Mouse (Mus musculus): ENCODE results near the gene Mios. TPM values are rescaled to one million over a fixed set of nuclear protein-coding genes. Genes with fewer than 3 reads are reported as not detected.

The Mios gene
- 20.4 and 20.6 TPM in 2 replicates for polyA plus RNA-seq (2016; fragmentation: Nextera tagmentation; extraction: Ambion mirVana)

- Histone ChIP-seq H3K27ac (ENCODE audit: poor library complexity, severe bottlenecking) (peak within 1 kb of the TSS; percentile 89), H3K27me3 (replicated peaks) (no peaks in the 10 kb centered on the region), H3K9me3 (replicated peaks) (no peaks in the 10 kb centered on the region), H3K9ac (peak within 1 kb of the TSS; percentile 82), H3K4me3 (peak within 1 kb of the TSS; percentile 67), H3K4me1 (replicated peaks) (peaks cover 12% of the 10 kb centered on the region), H3K36me3 (no peaks in the 10 kb centered on the region), H3K4me2 (peak within 1 kb of the TSS; percentile 57)
- WGBS: under 1% methylated on average over 87 of the region's 90 CpGs
- ATAC-seq (ENCODE audit: insufficient number of reproducible peaks, low FRiP score): peak; percentile 98
Measured at GRCm38 (mm10) chr6:8209047-8209865, at the start of gene Mios. TSS of gene Mios (plus strand) at chr6:8209222.

DNA sequence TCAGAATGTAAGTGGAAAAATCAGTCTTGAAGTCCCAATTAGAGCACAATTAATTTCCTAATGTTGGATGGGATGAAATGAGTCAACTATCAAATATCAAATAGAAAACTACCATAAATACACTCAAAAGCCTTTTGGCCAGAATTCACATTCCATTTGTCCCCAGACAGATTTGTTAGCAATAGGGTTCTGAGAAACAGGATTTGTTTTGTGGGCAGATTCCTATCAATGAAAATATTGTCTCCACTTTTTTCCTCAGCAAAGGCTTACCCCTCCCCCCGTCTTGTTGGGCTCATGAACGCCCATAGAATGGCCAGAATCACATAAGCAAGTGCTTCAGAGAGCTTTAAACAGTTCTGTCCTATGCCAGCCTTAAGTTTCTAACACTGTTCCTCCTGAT lies 49.0 kb upstream of the Mios start:
- Histone ChIP-seq H3K4me3 (no peak overlapping the region), H3K9ac (no peak overlapping the region), H3K9me3 (replicated peaks) (no peaks in the 10 kb centered on the region), H3K36me3 (no peaks in the 10 kb centered on the region), H3K4me2 (no peak overlapping the region), H3K27ac (ENCODE audit: poor library complexity, severe bottlenecking) (no peak overlapping the region), H3K4me1 (replicated peaks) (no peaks in the 10 kb centered on the region), H3K27me3 (replicated peaks) (no peaks in the 10 kb centered on the region)
- WGBS: 50% methylated on average over 2 of the region's 2 CpGs
- ATAC-seq (ENCODE audit: insufficient number of reproducible peaks, low FRiP score): no peak

- no peak for ATAC-seq (ENCODE audit: insufficient number of reproducible peaks, low FRiP score)
- Histone ChIP-seq H3K4me3 (no peak overlapping the region), H3K9me3 (replicated peaks) (no peaks in the 10 kb centered on the region), H3K4me1 (replicated peaks) (no peaks in the 10 kb centered on the region), H3K27me3 (replicated peaks) (no peaks in the 10 kb centered on the region), H3K9ac (no peak overlapping the region), H3K36me3 (no peaks in the 10 kb centered on the region), H3K27ac (ENCODE audit: poor library complexity, severe bottlenecking) (no peak overlapping the region), H3K4me2 (no peak overlapping the region)
- WGBS: 65% methylated on average over 1 of the region's 1 CpGs
Measured at GRCm38 (mm10) chr6:8164741-8165140, 44.3 kb upstream of the Mios start.

- Histone ChIP-seq H3K4me3 (no peak overlapping the region), H3K27ac (ENCODE audit: poor library complexity, severe bottlenecking) (no peak overlapping the region), H3K4me1 (replicated peaks) (peaks cover 4% of the 10 kb centered on the region; the same call in 1 of the 2 replicates), H3K36me3 (no peaks in the 10 kb centered on the region), H3K9ac (no peak overlapping the region), H3K9me3 (replicated peaks) (no peaks in the 10 kb centered on the region), H3K27me3 (replicated peaks) (no peaks in the 10 kb centered on the region), H3K4me2 (no peak overlapping the region)
- no peak for ATAC-seq (ENCODE audit: insufficient number of reproducible peaks, low FRiP score)
- WGBS: 47% methylated on average over 1 of the region's 1 CpGs
Measured at GRCm38 (mm10) chr6:8172101-8172500, 36.9 kb upstream of the Mios start.

- H3K4me2 ChIP-seq: no peak overlapping the region
- peak; percentile 74 for ATAC-seq (ENCODE audit: insufficient number of reproducible peaks, low FRiP score)
- no peak overlapping the region for H3K4me3 ChIP-seq
- H3K27ac ChIP-seq (ENCODE audit: poor library complexity, severe bottlenecking): no peak overlapping the region
- WGBS: 18% methylated on average over 2 of the region's 2 CpGs
- no peaks in the 10 kb centered on the region for H3K36me3 ChIP-seq
- no peaks in the 10 kb centered on the region for H3K27me3 ChIP-seq (replicated peaks)
- no peaks in the 10 kb centered on the region for H3K9me3 ChIP-seq (replicated peaks)
- H3K9ac ChIP-seq: no peak overlapping the region
- H3K4me1 ChIP-seq (replicated peaks): peaks cover 12% of the 10 kb centered on the region
Measured at GRCm38 (mm10) chr6:8174062-8174461, 35.0 kb upstream of the Mios start.

GRCm38 (mm10) chr6:8175346-8175745 lies 33.7 kb upstream of the Mios start:
- H3K27me3 ChIP-seq (replicated peaks): no peaks in the 10 kb centered on the region
- ATAC-seq (ENCODE audit: insufficient number of reproducible peaks, low FRiP score): no peak
- no peak overlapping the region for H3K9ac ChIP-seq
- peaks cover 14% of the 10 kb centered on the region for H3K4me1 ChIP-seq (replicated peaks)
- H3K36me3 ChIP-seq: no peaks in the 10 kb centered on the region
- H3K4me3 ChIP-seq: no peak overlapping the region
- H3K27ac ChIP-seq (ENCODE audit: poor library complexity, severe bottlenecking): no peak overlapping the region
- WGBS: 89% methylated on average over 7 of the region's 7 CpGs
- H3K4me2 ChIP-seq: no peak overlapping the region
- no peaks in the 10 kb centered on the region for H3K9me3 ChIP-seq (replicated peaks)

- no peak overlapping the region for H3K4me2 ChIP-seq
- 83% methylated on average over 2 of the region's 2 CpGs for WGBS
- no peak overlapping the region for H3K4me3 ChIP-seq
- H3K27ac ChIP-seq (ENCODE audit: poor library complexity, severe bottlenecking): no peak overlapping the region
- H3K9ac ChIP-seq: no peak overlapping the region
- no peaks in the 10 kb centered on the region for H3K36me3 ChIP-seq
- no peaks in the 10 kb centered on the region for H3K9me3 ChIP-seq (replicated peaks)
- peaks cover 14% of the 10 kb centered on the region for H3K4me1 ChIP-seq (replicated peaks)
- ATAC-seq (ENCODE audit: insufficient number of reproducible peaks, low FRiP score): no peak
- no peaks in the 10 kb centered on the region for H3K27me3 ChIP-seq (replicated peaks)
Measured at GRCm38 (mm10) chr6:8176116-8176515, 32.9 kb upstream of the Mios start.

GRCm38 (mm10) chr6:8178397-8178941 lies 30.6 kb upstream of the Mios start:
- Histone ChIP-seq H3K4me1 (replicated peaks) (peaks cover 14% of the 10 kb centered on the region), H3K4me2 (peak overlapping the region; percentile 44), H3K9me3 (replicated peaks) (peaks cover 4% of the 10 kb centered on the region; the same call in 1 of the 2 replicates), H3K27ac (ENCODE audit: poor library complexity, severe bottlenecking) (no peak overlapping the region), H3K27me3 (replicated peaks) (no peaks in the 10 kb centered on the region), H3K4me3 (no peak overlapping the region), H3K36me3 (no peaks in the 10 kb centered on the region), H3K9ac (no peak overlapping the region)
- ATAC-seq (ENCODE audit: insufficient number of reproducible peaks, low FRiP score): no peak
- WGBS: 33% methylated on average over 10 of the region's 10 CpGs

DNA sequence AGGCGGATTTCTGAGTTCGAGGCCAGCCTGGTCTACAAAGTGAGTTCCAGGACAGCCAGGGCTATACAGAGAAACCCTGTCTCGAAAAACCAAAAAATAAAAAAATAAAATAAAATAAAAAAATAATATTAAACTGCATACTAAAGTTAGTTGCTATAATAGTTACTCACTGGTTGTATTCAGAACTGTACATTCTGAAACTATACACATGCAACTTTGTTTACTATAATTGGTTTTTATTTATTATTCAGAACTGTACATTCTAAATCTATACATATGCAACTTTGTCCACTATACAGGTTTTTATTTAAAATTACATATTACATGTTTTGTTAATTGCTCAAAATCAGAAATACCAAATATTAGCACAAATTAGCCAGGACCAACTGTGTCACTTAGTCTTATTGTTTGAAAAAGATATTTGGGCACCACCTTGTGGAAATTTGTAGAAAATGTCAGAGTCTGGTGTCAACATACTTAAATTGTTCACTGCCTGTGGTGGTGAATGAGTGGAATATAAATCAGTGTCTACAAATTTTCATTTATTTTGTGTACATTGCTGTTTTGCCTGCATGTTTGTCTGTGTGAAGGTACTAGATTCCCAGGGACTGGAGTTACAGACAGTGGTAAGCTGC lies 20.3 kb upstream of the Mios start:
- Histone ChIP-seq H3K4me2 (no peak overlapping the region), H3K27ac (ENCODE audit: poor library complexity, severe bottlenecking) (no peak overlapping the region), H3K36me3 (no peaks in the 10 kb centered on the region), H3K9me3 (replicated peaks) (no peaks in the 10 kb centered on the region), H3K9ac (no peak overlapping the region), H3K4me1 (replicated peaks) (no peaks in the 10 kb centered on the region), H3K4me3 (no peak overlapping the region), H3K27me3 (replicated peaks) (no peaks in the 10 kb centered on the region)
- ATAC-seq (ENCODE audit: insufficient number of reproducible peaks, low FRiP score): no peak
- WGBS: 77% methylated on average over 3 of the region's 3 CpGs

DNA sequence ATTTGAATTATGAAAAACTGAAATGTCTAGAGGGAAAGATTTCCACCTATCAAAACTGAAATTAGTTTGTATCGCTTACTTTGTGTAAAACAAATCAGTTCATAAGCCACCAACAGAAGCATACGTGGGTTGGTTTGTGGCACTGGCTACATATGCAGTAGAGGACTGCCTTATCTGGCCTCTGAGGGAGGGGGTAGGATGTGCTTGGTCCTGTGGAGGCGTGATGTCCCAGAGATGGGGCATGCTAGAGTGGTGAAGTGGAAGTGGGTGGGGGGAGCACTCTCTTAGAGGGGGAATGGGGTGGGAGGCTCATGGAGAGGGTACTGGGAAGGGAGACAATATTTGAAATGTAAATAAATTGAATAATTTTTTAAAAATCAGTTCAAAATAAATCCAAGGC lies 19.1 kb upstream of the Mios start:
- Histone ChIP-seq H3K4me2 (no peak overlapping the region), H3K9ac (no peak overlapping the region), H3K4me1 (replicated peaks) (no peaks in the 10 kb centered on the region), H3K27ac (ENCODE audit: poor library complexity, severe bottlenecking) (no peak overlapping the region), H3K27me3 (replicated peaks) (no peaks in the 10 kb centered on the region), H3K36me3 (no peaks in the 10 kb centered on the region), H3K9me3 (replicated peaks) (no peaks in the 10 kb centered on the region), H3K4me3 (no peak overlapping the region)
- 42% methylated on average over 3 of the region's 3 CpGs for WGBS
- no peak for ATAC-seq (ENCODE audit: insufficient number of reproducible peaks, low FRiP score)

GRCm38 (mm10) chr6:8192517-8192916 lies 16.5 kb upstream of the Mios start, which contains the start of gene Col28a1:
TSS of gene Col28a1 (minus strand) at chr6:8192617.
- no peaks in the 10 kb centered on the region for H3K27me3 ChIP-seq (replicated peaks)
- no peak within 1 kb of the TSS for H3K27ac ChIP-seq (ENCODE audit: poor library complexity, severe bottlenecking)
- no peak for ATAC-seq (ENCODE audit: insufficient number of reproducible peaks, low FRiP score)
- H3K4me2 ChIP-seq: no peak within 1 kb of the TSS
- H3K36me3 ChIP-seq: no peaks in the 10 kb centered on the region
- no peaks in the 10 kb centered on the region for H3K4me1 ChIP-seq (replicated peaks)
- H3K9me3 ChIP-seq (replicated peaks): peaks cover 9% of the 10 kb centered on the region
- H3K9ac ChIP-seq: no peak within 1 kb of the TSS
- no peak within 1 kb of the TSS for H3K4me3 ChIP-seq

All from heart, embryonic 12.5 days (tissue).